Mouse (Mus musculus) induced T-regulatory cell, adult 2 months (primary cell): ENCODE results near the gene Dpp10.

Experiments used
- DNase-seq: peaks from one replicate; pipeline ENCODE4 v3.0.0-alpha.2; 2012; ENCODE audit warnings: low read depth

Dpp10 gene

DNA sequence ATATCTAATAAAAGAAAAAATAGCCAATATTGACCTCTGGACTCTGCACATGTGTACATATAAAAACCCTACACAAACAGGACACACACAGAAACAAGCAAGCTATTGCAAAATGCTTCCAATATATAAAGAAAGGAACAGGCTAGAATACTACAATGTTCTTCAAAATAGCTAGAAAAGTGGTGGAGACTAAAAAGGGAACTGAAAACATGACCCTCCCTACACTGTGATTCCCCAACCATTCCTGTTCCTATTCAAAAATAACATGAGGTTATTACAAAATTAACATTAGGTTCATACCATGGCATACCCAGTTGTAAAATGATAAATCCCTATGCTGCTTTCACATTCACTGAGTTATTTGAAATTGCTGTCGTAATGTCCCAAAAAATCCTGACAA is 125.8 kb downstream of the Dpp10 start:
- no peak for DNase-seq

DNA sequence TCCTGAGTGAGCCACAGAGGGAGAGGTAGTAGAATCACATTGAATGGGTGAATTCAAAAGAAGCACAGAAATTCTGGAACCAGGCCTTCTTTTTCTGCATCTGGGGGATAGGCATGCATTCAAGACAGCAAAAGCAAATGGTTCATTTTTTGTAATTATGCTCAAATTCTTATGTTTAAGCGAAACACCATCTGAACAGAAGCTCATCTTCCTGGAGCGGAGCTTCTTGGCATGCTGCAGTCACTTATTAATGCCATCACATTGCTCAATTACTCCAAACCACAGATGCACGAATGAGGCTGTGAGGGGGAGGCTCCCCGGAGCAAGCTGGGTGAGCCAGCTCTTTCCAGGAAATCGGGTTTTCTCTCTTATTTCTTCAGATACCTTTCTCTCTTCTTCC is 142.7 kb downstream of the Dpp10 start:
- no peak for DNase-seq

DNA sequence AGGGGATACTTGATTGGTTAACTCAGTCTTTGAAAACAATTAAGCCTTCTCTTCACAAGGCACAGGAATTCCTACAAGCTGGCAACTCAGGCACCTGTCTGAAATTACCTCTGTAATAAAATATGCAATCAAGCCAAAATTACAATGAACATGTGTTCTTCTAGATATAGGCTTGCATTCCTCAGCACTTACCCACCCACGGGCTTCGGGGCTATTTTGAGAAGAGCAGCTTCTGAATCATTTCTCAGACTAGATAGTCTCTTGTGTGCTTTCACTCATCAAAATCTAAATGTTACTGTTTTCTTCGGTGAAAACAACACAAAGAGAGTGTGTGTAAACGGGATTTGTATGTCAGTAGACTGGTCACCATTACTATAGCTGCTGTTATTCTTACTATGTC is 144.1 kb downstream of the Dpp10 start:
- no peak for DNase-seq

DNA sequence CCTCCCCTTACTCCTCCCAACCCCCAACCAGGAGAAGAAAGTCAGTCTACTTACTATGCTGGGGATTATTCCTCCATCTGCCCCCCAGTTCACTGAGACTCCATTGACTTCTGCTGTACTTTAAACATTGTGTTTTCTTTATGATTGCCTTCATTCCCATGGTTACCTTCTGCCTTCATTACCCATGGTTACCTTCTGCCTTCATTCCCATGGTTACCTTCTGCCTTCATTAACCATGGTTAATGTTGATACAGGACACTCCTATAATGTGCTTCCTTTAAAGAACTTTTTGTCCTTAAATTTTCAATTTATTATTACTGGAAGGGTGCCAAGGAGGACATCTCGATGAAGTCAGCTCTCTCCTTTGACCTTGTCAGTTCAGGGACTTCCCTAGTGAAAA is 158.1 kb downstream of the Dpp10 start:
- no peak for DNase-seq

DNA sequence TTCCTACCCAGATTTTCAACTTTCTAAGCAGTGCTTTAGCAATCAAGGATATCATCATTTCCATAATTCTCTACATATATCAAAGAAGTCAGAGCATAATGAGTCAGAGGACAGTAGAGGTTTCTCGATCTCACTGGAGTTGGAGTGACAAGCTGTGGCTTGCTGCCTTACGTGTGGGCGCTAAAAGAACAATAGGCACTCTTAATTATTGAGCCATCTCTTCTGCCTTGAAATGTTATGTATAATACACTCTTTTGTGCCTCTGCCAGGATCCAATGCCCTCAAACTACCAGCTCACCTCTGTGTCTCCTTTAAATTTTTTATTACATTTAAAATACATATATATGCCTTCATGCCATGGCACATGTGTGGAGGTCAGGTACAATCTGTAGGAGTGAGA is 198.5 kb downstream of the Dpp10 start:
- DNase-seq = no peak

DNA sequence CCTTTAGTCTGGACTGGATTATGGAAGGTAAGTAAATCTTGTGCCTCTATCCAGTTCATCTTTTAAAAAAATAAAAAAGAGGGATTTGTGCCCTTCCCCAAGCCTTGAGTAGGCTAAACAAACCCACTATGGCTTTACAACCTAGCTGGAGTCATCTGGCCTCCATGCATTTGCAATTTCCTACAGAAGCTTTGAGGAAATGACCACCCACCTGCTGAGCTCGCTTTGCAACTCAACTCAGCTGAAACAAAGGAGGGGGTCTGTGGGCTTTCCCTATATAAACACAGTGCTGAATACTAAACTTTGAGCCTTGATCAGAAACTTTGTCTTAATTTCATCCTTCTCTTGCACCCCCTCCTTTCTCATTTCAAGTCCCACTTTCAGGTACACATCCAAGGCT is 244.2 kb downstream of the Dpp10 start:
- DNase-seq = no peak

DNA sequence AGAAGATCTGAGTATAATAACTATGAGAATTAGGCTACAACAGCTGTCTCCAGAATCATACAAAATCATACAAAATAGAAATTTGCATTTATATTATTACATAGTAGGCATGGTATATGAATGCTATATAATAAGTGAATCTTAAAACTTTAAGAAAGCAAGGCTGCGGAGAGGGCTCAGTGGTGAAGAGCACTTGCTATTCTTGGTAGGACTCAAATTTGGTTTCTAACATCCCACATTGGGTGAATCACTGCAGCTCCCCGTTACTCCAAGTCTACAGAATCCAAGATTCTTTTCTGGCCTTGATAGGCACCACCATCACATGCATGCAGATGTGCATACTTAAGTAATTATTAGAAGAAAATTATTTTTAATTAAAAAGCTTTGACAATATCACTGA is 279.8 kb downstream of the Dpp10 start:
- DNase-seq = no peak

DNA sequence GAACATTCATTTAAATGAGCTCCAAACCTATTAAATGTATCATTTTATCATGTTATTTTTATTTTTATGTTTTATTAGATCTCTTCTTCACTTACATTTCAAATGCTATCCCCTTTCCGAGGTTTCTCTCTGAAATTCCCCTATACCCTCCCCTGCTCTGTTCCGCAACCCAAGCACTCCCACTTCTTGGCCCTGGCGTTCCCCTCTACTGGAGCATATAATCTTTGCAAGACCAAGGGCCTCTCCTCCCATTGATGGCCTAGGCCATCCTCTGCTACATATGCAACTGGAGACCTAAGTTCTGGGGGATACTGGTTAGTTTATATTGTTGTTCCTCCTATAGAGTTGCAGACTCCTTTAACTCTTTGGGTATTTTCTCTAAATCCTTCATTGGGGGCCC is 283.1 kb downstream of the Dpp10 start:
- no peak for DNase-seq

DNA sequence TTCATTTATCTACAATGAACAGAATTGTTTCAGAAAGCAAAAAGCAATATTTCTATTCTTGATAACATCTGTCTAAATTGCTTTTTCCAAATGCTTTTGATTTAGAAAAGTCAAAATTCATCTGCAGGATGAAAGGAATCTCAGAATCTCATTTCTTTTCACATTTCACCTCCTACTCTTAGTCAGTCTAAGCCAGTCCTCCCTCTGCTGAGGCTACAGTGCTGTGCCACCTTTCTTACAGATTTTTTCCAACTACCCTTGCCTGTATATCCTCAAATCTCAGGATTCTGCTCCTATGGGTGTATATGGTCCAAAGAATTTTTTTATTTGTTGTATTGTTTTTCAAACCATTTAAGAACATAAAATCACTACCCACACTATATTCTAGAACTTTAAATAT is 289.3 kb downstream of the Dpp10 start:
- no peak for DNase-seq

DNA sequence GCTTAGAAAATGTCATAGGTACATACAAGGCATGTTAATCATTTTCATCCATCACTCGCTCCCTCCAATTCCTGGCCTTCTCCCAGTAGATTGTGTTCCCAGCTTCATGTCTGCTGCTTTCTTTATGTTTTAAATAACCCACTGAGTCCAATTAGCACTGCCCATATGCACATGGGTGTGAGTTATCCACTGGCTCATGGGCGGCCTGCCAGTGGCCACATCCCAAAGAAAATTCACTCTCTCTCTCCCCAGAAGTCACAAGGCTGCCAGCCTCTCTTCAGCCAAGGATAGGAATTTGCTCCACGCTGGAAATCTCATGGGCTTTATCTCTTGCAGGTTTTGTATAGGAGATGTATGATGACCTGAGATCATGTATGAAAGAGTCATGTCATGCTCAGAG is 338.1 kb downstream of the Dpp10 start:
- no peak for DNase-seq

DNA sequence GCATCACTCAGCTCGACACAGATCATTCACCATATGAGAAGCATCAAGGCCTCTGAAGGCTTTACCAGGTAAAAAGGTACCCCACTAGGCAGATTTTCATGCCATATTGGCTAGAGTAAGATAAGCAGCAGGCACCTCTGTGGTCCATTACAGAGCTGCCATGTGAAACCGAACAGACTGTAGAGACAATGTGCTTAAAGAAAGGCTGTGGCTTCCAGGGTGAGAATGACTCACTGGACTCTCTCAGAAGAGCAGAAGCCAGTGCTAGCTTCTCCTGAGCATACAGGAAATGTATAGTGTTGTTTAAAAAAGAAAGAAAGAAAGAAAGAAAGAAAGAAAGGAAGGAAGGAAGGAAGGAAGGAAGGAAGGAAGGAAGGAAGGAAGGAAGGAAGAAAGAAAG is 386.9 kb downstream of the Dpp10 start:
- no peak for DNase-seq

DNA sequence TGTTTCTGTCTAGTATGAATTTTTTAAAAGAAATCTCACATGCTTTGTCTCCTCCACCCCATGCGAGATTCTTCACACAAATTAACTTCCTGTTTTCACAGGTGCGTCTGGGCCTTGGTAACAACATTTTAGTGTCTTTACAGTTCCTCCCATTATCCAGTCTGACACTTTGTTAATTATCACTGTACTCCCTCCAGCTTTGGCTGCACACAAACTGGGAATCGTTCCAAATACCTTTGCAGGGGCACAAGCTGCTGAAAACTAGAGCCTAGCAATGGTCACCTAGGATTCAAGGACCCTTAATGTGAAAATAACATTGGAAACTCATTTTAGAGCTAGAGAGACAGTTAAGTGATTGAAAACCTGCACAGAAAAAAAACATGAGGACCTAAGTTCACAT is 388.8 kb downstream of the Dpp10 start:
- no peak for DNase-seq

DNA sequence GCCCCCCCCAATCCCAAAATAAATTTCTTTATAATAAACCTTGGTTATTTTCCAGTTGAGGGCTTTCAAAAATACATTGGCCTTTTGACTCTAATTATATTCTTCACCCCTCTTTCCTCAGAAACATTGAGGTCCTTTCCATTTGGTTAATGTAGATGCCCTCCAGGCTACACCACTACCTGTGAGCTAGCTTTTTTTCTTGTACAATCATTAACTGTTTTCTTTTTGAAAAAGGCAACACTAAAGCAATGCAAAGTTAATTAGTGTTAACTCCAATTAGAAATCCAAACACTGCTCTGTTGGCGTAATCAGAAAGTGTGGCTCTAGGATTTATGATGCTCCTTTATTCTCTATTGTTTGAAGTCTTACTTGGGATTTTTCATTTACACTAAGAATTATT is 407.5 kb downstream of the Dpp10 start:
- no peak for DNase-seq

DNA sequence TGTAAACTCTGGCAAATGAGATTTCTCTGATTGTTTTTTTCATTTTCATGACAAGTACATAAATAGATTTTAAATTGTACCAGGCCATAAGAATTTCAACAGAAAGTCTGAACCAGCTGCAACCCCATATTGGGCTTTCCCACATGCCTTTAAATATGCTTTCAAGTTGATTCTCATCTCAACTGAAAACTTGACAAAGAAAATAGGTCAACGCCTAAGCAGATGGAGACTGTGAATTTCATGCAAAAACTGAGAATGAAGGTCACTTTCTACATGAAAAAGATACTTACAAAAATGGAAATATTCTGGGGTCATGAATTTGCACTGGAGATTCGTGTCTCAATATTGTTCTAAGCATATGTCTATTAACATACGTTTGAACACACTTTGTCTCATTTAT is 417.1 kb downstream of the Dpp10 start:
- no peak for DNase-seq

DNA sequence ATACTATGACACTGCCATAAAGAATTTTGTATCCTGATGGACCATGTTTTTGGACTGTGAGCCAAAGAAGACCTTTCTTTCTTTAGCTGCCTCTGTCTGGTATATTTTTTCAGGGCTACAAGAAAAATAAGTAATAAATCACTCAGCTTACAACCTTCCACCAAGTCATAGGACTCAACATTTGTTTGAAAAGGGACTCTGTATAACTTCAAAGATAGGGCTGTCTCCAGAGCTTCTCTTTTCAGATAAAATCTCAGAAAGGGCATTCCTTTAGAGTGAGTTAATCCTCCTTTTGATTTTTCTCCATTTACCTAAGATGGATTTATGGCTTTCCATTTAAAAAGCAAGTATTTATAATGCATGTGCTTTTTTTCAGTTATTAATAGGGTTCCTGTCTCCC is 460.5 kb downstream of the Dpp10 start:
- DNase-seq = no peak

DNA sequence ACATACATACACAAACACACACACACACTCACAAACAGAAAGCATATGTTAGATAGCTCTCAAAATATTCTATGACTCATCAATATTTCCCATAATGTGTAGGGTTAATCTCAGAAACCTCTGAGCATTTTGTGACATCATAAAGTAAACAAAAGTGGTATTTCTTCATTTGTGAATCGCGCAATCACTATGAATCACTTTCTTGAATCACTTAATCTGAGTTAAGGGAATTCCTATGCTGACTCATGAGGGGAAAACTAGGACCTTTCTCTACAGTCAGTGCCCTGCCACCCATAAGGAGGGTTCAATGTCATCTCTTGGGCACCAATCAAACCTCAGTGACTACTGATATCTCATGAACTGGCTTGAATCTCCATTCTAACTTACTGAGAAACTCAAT is 465.2 kb downstream of the Dpp10 start:
- no peak for DNase-seq

DNA sequence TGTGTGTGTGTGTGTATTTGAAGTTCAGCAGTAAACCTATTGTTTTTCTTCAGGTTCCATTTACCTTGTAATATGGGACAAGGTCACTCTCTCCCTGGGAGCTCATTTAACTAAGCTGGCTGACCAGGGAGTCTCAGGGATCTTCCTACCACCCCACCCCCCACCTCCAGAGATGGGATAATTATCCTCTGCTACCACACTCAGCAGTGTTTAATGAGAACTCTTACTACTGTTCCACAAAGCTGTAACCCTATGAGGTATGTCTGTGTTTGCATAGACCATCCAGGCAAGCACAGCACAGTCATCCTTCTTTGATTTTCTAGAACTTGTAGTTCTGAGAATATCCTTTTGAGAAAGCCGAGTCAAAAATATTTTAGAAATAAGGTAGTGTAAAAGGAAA is 471.6 kb downstream of the Dpp10 start:
- no peak for DNase-seq

DNA sequence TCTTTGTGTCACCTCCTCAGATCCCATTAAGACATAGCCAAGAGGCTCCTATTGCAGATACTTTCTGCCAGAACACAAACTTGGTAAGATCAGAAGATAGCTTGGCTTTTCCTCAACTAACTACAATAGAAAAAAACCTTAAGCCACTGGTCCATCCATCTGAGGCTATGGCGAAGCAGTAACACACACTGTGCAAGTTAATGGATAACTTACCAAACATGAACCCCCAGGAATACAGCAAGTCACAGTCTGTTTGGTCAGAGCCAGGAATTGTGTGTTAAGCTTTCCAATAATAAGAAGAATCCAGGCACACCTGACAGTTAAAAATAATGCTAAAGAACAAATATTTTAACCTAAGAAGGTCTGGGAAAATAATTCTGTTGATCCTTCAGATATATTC is 502.9 kb downstream of the Dpp10 start:
- no peak for DNase-seq

DNA sequence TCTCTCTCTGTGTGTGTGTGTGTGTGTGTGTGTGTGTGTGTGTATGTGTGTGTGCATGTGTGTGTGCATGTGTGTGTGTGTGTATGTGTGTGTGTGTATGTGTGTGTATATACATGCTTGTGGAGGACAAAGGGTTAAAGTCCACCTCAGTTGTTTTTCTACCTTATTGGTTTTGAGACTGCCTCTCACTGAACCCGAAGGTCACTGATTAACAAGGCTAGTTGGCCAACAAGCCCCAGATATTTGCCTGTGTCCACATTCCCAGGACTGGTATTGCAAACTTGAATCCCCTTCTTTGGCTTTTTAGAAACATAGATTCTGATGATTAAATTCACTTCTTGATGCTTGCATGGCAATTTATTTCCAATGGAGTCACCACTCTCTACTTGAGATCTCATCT is 577.6 kb downstream of the Dpp10 start:
- no peak for DNase-seq

DNA sequence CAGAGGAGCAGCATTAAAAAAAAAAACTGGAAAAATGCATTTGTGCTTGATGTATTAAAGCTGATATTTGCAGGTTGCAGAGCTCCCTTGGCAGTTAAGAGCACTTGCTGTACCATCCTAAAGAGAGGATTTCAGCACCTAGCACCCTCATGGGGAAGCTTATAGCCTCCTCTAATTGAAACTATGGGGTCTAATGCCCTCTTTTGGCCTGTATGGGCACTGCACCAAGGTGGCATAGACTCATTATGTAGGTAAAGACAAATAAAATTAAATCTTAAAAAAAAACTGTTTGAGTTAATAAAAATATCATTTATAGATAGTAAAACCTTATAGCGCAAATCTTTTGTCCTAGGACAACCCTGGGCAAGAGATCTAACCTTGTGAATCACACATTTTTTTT is 631.2 kb downstream of the Dpp10 start:
- no peak for DNase-seq

DNA sequence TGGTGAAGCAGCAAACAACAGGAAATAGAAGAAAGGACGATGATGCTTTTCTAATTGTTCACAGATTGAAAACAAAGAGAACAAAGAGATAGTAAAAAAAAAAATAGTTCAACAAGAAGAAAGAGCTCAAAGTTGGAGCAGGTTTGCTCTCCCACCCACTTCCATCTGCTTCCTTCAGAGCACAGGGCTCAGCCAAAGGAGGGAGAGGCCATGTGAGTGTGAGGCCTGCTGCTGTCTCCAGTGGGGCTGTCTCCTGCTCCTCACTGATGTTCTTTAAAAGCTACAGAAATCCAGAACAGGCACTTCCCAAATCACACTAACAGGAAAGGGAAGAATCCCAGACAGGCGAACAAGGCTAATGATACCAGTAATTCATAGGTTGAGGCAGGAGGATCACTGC is 694.1 kb downstream of the Dpp10 start:
- DNase-seq = no peak

DNA sequence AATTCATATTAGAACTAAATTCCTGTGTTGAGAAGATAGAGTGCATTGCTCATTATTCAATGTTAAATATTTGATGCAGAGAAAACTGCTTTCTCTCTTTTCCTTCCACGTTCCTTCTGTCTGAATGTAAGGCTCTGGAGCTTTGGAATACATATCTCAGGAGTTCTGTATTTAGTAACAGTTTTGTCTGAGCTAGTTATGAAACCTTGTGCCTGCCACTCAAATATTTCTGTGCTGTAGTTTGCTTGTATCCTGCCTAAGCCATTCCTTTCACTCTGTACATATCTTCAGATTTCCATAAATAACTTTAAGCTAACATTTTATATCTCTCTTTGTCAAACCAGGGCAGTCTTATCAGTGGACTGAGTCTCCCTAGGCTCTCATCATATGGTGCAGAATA is 707.5 kb downstream of the Dpp10 start:
- no peak for DNase-seq

DNA sequence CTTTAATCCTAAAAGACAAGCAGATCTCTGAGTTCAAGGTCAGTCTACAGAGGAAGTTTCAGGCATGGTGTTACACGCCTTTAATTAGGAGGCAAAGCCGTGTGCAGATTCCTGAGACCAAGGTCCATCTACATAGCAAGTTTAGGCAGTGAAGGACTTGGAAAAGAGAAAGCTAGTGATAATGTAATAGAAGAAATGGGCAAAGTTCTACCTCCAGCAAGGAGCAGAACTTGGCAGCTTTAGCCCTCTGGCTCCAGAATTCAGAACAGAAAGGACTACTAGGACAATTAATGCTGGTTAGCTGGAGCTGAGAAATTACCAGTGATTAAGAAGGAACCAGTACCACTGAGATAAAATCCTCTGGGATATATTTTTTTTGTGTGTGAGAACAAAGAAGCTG is 728.5 kb downstream of the Dpp10 start:
- no peak for DNase-seq
